ENCODE assay signal across 18 mouse cellular contexts in genomic region chr16:90359750-90360149, GRCm38 (mm10). TPM values are rescaled to one million over a fixed set of nuclear protein-coding genes. Genes with fewer than 3 reads are reported as not detected.
DNase-seq lines count a peak whose midpoint lies in the region; ATAC-seq and TF ChIP-seq lines count a peak whose summit lies in the region.
"Had no signal": no experiment of that assay in that cellular context is flagged by ENCODE, and none has a peak within 500 bp of the region (broad histone marks: within the 10 kb centered on the region; RNA-seq: fewer than 3 reads in every experiment).

No protein-coding gene starts in this region.

- WGBS in heart, embryonic 10.5 days: 17% methylated on average over 4 of the region's 4 CpGs
- 23% methylated on average over 4 of the region's 4 CpGs for WGBS in lung, embryonic 14.5 days
- 6% methylated on average over 4 of the region's 4 CpGs for WGBS in limb, embryonic 15.5 days

- H3K4me3 ChIP-seq in heart, embryonic 10.5 days: peak overlapping the region; percentile 37
- H3K4me3 ChIP-seq in lung, embryonic 14.5 days (ENCODE audit: low read depth, low read length): no peak overlapping the region
- H3K4me3 ChIP-seq in limb, embryonic 15.5 days: no peak overlapping the region

- H3K4me1 ChIP-seq in heart, embryonic 10.5 days: peaks cover 57% of the 10 kb centered on the region
- peaks cover 35% of the 10 kb centered on the region for H3K4me1 ChIP-seq in lung, embryonic 14.5 days (ENCODE audit: insufficient read depth)
- H3K4me1 ChIP-seq in limb, embryonic 15.5 days: peaks cover 41% of the 10 kb centered on the region

- TF ChIP-seq CTCF in lung, embryonic 14.5 days (IDR thresholded peaks at IDR 0.05; ENCODE audit: low read depth): no peak

- no peaks in the 10 kb centered on the region for H3K27me3 ChIP-seq in heart, embryonic 10.5 days (ENCODE audit: insufficient read depth, poor library complexity, severe bottlenecking)
- H3K27me3 ChIP-seq in lung, embryonic 14.5 days (ENCODE audit: insufficient read depth, low read length): no peaks in the 10 kb centered on the region
- no peaks in the 10 kb centered on the region for H3K27me3 ChIP-seq in limb, embryonic 15.5 days

- intact Hi-C loops in heart, postnatal 36 days (cut with DNase I): no loop called here

- DNase-seq in embryo, embryonic 10.5 days (ENCODE audit: low spot score): peak; percentile 5
- DNase-seq in embryo, embryonic 10 days (ENCODE audit: low spot score): no peak
- DNase-seq in heart, embryonic 10.5 days (ENCODE audit: low spot score): no peak
- DNase-seq in heart, postnatal 36 days: no peak
- DNase-seq in lung, embryonic 14.5 days: peak; percentile 52
- DNase-seq in lung, postnatal 10 days: no peak
- no peak for DNase-seq in adipocyte (ENCODE audit: low spot score)
- DNase-seq: cerebellum, adult 11 months; cerebellum, postnatal 36 days; liver; lung, adult 18-20 months; thymus, postnatal 14 days had no signal

- H3K4me2 ChIP-seq in lung, embryonic 14.5 days: peak overlapping the region; percentile 24; the same call in 1 of the 2 replicates
- no peak overlapping the region for H3K4me2 ChIP-seq in limb, embryonic 15.5 days

- peak; percentile 12; the same call in 1 of the 2 replicates for ATAC-seq in lung, embryonic 14.5 days (ENCODE audit: insufficient read depth)
- no peak for ATAC-seq in limb, embryonic 15.5 days (ENCODE audit: insufficient number of reproducible peaks, low FRiP score, low TSS enrichment, low read depth)
- ATAC-seq: activated CD4-positive, CD25-positive, alpha-beta regulatory T cell, adult 4 months had no signal

- H3K27ac ChIP-seq in heart, embryonic 10.5 days: peak overlapping the region; percentile 89
- peak overlapping the region; percentile 63 for H3K27ac ChIP-seq in lung, embryonic 14.5 days (ENCODE audit: low read depth)
- H3K27ac ChIP-seq in limb, embryonic 15.5 days: peak overlapping the region; percentile 61
- H3K27ac ChIP-seq: stomach, postnatal 0 days had no signal

- H3K36me3 ChIP-seq in heart, embryonic 10.5 days: no peaks in the 10 kb centered on the region
- H3K36me3 ChIP-seq in lung, embryonic 14.5 days (ENCODE audit: insufficient read depth): no peaks in the 10 kb centered on the region
- H3K36me3 ChIP-seq in limb, embryonic 15.5 days: no peaks in the 10 kb centered on the region

- no peaks in the 10 kb centered on the region for H3K9me3 ChIP-seq in heart, embryonic 10.5 days
- no peaks in the 10 kb centered on the region for H3K9me3 ChIP-seq in lung, embryonic 14.5 days (ENCODE audit: low read depth, low read length)
- no peaks in the 10 kb centered on the region for H3K9me3 ChIP-seq in limb, embryonic 15.5 days

- no peak overlapping the region for H3K9ac ChIP-seq in lung, embryonic 14.5 days
- no peak overlapping the region for H3K9ac ChIP-seq in limb, embryonic 15.5 days

RNA-seq across cellular contexts. Expression of gene Hunk, which starts 26.1 kb away (rescaled TPM):
- 20.0 and 22.8 TPM in 2 replicates for polyA plus RNA-seq in heart, embryonic 10.5 days (2016; fragmentation: Nextera tagmentation; extraction: Ambion mirVana)
- total RNA-seq in heart, postnatal 36 days (2021): under 1 TPM; 0.57 to 0.67 TPM
- polyA plus RNA-seq in lung, embryonic 14.5 days (2014; fragmentation: Nextera tagmentation; extraction: Ambion mirVana): 21.2 and 21.3 TPM in 2 replicates
- 10.3 and 12.7 TPM in 2 replicates for polyA plus RNA-seq in limb, embryonic 15.5 days (2015; fragmentation: Nextera tagmentation; extraction: Ambion mirVana)
- total RNA-seq: CH12.LX; hematopoietic stem cell, adult 5-6 weeks; megakaryocyte progenitor cell, adult 5-6 weeks had no signal

Comparison
In these comparisons a context has a peak if more than half of its experiments do, and no peak if none do; other contexts are left out.
1. DNase-seq: peak in embryo, embryonic 10.5 days (single experiment) and lung, embryonic 14.5 days (single experiment); none in embryo, embryonic 10 days (single experiment), heart, embryonic 10.5 days (single experiment), heart, postnatal 36 days (0 of 2), lung, postnatal 10 days (single experiment) and adipocyte (single experiment).
2. Peak in every context shown above with its lines, with median percentiles within 50 percentile points of each other: H3K27ac ChIP-seq.